Mouse (Mus musculus) layer of hippocampus, postnatal 25 days (tissue): ENCODE measurements around the gene Adgrl3. TPM values are rescaled to one million over a fixed set of nuclear protein-coding genes. Genes with fewer than 3 reads are reported as not detected.
"Not testable (repeated sequence)": the region's sequence is repeated elsewhere in the genome, so short reads cannot be mapped to it uniquely, and the experiment has no call there.

Experiments
- DNase-seq, 2 experiments: peaks; one replicate each; pipeline ENCODE4 v3.0.0; 2022; ENCODE audit warnings: mixed read lengths in 2 of 2, low spot score in 1 of 2; ENCODE audit errors: extremely low spot score in 1 of 2
- total RNA-seq, 2 experiments: library from RNA; stranded (reverse); gene quantifications; 2 replicates each; pipeline ENCODE4 v1.2.3; 2021

Adgrl3 gene
- total RNA-seq, 2 experiments from 2014 or later = 156 to 185 TPM

DNA sequence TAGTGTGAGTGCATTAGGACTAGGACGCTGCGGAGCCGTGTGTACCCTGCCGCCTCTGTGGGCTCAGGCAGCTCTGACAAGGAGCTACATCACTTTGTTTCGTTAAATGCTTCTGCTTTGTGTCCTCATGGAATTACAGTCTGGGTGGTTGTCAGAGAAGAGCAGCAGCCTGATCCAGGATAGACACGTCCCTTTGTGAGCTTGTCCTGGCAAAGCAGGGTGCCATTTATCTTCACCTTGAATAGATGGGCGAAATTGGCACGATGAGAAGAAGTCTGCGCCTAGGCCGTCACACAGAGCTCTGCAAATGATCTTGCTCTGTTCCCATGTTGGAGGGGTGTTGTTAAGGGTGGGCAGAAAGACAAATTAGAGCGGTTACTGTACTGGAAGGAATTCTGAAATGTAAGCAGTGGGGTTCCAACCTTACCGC is 504.6 kb downstream of the Adgrl3 start:
- no peak for DNase-seq

DNA sequence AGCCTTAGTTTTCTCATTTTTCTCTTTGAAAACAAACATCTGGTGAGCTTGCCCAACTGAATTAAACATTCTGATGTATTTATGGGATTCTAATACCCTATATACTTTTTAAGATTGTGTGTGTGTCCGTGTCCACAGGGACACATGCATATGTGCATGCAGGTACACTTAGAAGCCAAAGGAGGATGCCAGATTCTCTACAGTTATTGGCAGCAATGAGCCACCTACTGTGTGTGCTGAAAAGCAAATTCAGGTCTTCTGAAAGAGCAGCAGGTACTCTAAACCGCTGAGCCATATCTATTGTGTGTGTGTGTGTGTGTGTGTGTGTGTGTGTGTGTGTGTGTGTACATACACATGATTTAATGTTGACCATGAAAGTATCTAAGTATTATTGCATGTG is 505.4 kb downstream of the Adgrl3 start:
- no peak for DNase-seq

DNA sequence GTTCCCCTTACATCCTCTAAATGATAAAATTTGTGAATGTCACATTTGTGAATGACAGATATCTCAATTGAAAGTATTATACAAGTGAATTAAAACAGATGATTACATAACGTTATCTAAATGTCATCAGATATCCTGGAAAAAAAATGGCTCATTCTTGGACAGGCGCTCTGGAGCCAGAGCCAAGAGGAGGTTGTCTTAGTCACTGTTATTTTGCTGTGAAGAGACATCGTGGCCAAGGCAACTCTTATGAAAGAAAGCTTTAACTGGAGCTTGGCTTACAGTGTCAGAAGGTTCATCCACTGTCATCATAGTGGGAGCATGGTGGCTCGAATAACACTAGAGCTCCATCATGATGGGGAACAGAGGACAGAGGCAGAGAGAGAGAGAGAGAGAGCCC is 511.7 kb downstream of the Adgrl3 start:
- DNase-seq = no peak

DNA sequence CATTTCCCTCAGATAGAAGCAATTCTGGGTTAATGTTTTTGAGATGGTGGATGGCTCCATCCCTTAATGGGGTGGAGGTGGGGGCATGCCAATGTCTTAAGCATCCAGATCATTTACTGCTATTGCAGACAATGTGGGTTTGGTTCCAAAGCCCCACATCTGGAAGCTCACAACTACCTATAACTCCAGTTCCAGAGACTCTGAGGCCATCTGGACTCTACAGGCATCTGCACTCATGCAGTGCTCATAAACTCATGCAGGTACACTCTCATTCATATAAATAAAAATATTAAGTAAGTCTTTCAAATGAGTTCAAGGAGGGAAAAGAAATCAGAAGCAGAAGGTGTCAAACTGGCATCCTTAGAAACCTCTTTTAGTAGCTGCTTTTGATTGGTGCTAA is 530.3 kb downstream of the Adgrl3 start:
- no peak for DNase-seq

DNA sequence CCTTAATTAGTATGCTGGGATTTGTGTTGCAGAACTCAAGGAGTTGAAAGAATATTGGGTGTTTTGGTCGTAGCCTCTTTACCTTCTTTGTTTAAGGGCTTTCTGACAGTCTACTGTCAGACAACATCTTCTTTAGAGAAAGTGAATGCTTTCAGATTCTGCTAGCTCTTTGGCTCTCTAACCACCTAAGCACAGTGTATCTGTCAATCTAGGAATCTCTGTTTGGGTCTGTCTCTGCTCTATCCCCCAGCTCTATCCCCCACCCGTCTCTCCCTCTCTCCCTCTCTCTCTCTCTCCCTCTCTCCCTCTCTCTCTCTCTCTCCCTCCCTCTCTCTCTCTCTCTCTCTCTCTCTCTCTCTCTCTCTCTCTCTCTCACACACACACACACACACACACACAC is 535.2 kb downstream of the Adgrl3 start:
- DNase-seq = not testable (repeated sequence)

DNA sequence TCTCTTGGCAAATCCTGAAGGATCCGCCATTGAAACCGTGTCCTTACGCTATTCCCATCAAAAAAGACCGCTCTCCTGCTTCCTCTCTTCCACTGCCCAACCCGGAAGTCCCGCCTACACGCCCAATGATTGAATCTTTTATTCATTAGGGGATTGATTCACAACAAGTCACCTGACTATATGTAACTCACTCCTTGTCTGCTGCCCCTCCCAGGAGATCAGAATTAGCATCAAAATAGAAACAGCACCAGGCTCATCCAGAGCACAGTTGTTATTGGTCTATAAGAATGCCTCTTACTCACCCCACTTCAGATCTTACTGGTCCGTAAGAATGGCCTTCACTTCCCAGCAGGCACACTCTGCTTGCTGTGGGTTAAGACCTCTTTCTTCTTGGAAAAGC is 536.1 kb downstream of the Adgrl3 start:
- DNase-seq = no peak

DNA sequence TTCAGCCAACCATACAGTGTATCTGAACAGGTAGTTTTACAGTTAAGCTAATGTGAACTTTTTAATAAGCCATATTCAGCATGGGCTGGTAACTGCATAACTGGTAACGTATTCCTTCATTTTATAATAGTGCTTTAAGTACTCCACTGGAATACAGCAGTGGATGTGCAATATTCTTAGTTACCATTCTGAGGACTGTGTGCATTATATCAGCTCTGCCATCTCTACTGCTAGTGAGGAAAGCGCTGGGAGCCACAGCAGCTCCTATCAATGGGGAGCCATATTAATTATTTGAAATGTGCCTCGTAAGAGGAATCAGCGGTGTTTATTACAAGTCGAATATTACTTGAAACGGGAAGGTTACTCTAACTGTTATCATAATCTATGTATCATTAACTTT is 539.0 kb downstream of the Adgrl3 start:
- DNase-seq = no peak

DNA sequence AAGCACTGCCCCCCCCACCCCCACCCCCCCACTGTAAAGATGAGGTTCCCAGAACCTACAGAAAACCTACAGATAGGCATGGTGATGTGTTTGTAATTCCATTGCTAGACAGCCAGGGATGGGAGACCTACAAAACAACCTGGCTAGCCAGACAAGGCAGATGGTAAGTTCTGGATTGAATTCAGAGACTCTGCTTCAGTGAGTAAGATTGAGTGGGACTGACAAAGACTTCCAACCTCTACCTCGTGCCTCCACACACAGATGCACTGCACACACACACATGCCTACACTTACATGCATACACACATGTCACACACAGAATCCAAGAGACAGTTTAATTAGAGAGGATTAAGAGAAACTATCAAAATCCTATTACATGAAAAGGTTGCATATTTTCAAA is 544.4 kb downstream of the Adgrl3 start:
- no peak for DNase-seq

DNA sequence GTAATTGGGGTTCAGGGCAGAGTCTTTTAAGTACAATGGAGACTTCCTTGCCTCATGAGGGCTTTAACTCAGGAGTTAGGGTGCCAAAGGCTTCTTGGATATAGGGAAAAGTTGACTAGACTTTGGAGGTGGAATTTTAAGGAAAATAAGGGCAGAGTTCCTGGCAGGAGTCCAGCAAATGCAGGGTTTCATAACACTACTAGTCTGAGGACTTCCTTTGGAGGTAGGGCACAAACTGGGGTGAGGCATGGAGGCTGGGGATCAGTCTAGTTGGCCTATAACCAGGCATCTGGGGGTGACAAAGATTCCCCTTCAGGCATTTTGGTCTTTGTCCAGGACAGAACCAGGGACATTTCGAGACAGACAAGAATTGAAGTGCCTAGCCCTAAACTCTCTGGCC is 546.6 kb downstream of the Adgrl3 start:
- DNase-seq = no peak

DNA sequence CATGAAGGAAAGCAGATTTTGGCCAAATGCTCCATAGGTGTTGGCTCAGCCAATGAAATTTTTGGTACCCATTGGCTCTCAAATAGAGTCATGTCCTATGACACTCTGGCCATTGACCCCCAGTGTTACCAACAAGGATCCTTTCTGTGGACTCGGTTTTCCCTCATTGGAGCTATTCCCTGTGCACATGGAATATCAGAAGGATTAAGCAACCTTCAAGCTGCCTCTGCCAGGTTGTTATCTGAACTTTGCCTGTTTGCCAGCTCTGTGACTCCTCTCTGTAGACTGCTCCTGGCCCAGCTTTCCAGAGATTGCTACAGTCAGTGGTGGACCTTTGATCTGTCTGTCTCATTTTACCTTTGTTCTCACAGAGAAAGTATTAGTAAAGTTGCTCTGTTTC is 548.8 kb downstream of the Adgrl3 start:
- DNase-seq = no peak

DNA sequence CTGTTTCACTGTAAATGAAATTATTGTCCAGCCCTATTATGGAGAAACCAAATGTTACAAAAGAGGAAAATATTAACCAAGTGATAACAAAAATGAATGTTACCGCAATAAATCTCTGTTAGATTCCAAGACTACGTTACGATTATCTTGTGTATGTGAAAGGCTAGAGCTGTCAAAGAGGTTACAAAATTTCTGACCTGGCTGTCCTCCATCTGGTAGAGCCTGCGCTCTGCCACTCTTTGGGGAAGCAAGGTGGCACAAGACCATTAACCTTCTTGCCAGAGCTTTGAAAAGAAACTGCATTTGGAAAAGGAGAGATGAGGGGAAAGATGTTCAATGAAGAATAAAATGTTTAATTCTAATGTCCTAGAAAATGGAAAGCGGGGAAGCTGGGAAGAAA is 562.9 kb downstream of the Adgrl3 start:
- DNase-seq = no peak

DNA sequence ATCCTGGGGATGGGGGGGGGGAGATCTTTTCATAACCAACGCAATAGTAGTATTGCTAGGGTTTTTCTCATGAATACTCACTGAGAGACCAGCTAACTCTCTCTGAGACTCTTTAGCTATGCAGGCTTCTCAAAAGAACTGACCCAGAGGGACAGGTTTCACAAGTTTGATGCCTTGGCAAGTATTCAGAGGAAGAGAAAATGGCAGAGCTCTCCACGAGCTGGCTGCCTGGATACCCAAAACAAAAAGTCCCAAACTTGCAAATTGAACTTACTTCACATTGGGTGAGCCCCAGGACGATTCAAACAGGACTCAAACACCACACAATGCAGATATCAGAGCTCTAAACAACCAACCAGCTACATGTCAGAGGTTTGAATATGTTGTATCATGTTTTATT is 563.5 kb downstream of the Adgrl3 start:
- DNase-seq = no peak

DNA sequence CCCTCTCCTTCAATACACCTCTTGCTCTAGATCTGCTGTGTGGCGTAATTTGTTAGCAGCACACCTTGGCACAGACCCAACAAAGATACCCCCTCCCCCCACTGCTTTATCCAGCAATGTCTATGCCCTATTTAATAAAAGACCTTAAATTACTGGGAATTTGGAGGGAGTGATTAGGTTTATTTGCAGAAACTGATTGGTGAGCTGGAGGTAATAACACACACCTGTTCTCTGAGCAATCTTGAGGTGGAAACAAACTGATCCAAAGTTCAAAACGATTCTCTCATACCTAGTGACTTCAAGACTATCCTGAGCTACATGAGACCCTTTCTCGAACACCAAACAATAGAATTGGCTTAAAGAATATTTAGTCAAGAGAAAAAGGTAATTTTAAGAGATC is 565.0 kb downstream of the Adgrl3 start:
- DNase-seq = no peak

DNA sequence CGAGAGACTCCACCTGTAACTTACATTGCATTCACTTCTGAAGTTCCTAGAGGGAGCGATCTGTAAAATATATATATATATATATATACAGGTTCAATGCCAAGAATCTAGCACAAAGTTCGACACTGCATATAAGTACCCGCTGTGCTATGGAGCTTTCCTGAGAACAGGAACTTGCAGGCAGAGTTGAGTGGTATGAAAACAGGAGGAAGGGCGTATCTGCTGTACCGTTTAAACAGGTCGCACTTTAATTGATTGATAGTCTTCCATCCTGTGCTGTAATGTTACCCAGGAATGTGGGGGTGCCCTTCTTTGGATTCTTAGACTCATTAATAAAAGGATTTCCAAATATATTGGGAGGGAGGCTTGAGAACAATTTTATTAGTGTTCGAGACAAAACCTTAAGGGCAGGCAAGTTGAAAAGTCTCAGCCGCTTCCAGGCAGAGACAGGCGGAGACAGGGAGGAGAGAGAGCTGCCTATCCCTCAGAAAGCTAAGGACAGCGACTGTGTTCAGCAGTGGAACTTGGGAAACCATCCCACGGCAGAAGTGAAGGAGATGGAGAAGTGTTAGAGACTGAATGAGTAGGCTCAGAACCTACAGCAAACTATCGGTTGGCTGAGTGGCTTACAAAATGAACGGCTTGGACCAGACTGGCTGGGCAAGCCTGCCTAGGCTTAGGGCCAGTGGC is 570.2 kb downstream of the Adgrl3 start:
- DNase-seq = no peak

DNA sequence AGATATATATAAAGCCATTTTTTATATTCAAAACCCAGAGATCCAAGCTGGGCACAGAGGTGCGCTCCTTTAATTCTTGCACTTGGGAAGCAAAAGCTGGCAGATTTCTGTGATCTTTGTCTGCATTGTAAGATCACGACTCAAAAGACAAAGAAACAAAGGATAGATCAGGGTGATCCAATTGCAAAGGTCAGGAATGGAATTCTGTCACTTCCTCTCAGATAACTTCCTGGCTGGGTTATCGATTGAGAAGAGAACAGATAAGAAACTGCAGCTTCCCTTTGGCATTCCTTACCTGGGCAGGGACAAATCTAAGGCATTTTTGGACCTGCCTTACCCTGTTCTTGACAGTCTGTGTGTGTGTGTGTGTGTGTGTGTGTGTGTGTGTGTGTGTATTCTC is 571.5 kb downstream of the Adgrl3 start:
- no peak for DNase-seq

DNA sequence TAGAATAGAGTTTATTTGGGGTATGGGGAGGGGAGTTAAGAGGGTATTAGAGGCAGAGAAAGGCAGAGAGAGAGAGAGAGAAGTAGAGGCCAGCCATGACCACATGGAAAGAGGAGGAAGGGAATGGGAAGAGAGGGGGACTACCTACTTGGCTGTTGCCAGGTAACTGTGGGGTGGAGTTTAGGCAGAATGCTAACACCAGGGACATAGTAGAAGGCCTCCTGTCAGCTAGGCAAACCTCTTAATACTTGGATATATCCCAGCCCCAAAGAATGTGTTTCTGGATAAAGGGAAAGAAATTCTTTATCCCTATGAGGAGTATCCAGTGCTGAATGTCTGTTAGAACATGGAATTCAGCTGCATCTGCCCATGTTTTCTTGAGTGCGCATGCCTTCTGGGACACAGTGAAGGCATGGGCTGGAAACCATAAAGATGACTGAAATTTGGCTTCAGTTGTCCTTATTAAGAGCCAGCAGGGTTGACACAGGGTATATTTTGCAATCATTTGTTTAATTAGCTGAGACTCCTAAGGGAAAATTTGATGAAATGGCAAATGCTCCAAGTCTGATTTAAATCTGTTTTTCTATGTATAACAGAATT is 573.6 kb downstream of the Adgrl3 start:
- no peak for DNase-seq

DNA sequence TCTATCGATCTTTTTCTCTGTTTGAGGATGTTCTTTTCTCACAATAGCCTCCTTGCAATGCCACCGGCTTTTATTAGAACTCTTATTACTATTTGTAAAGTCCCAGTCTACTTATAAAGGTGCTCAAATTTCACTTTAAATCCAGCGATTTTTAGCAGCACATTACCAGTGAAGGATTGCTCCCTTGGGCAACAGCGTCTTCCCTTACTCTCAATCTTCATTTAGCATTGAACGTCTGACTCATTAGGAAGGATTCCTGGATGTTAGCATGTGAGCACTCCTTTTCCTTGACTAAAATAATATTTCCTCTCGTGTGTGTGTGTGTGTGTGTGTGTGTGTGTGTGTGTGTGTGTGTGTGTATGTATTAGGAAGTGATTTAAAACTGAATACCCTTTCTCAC is 578.1 kb downstream of the Adgrl3 start:
- DNase-seq = no peak

DNA sequence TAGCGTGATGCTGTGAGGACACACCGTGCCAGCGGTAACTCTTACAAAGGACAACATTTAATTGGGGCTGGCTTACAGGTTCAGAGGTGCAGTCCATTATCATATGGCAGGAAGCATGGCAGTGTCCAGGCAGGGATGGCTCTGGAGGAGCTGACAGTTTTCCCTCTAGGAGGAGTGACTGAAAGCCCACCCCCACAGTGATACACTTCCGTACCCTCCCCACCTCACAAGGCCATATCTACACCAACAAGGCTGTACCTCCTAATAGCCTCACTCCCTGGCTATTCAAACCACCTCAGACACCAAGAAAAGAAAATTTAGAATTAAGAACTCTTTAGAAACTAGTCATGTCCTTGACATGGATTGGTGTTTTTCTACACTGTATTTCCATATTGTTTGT is 583.0 kb downstream of the Adgrl3 start:
- DNase-seq = no peak

DNA sequence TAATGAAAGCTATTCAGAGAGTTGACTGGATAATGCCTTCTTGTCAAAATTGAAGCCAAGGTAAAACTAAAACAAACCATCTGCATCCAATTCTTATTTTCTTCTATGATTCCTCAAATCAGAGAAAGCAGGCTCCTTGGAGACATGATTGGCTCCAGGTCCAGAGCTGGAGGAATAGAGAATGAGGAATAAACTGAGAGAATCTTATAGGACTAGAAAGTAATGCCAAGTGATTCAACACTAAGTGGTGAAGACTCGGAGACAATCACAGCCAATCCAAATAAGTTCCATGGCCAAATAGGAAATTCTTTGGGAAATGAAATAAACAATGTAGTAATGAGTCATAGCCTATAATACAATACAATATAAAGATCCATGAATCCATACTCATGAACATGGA is 585.7 kb downstream of the Adgrl3 start:
- DNase-seq = no peak

DNA sequence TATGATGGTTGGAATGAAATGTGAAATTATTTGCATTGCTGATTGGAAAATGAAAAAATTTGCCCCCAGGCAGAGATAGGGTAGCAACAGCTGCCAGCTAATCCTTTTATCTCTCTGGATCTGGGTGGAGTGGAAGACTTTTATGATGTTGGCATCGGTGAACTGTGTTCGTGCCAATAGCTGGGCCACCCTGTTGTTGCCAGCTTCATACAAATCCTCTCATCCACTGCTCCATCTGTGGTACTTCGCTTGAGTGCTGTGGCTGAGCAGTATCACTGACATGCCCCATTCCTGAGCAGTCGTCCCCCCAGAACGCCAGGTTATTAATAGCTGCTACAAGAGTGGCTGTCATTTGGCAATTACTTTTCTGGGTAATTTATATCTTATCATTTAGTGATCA is 590.3 kb downstream of the Adgrl3 start:
- no peak for DNase-seq

DNA sequence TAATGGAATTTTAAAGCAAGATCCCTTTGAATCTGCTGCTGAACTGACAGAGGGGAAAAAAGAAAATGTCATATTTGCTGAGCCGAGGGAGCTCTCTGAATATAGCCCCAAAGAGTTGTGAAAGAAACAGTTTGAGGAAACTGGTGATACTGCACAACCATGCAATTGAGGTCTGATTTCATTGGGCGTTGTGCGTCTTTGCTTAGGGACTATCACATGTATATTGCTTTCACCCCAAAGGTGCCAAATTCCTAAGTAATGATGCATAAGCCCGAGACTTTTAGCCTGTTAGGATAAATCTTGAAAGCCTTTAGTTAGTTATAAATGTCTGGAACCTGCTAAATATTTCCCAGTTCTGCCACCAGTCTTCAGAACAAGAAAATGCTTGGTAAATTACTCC is 594.7 kb downstream of the Adgrl3 start:
- no peak for DNase-seq

DNA sequence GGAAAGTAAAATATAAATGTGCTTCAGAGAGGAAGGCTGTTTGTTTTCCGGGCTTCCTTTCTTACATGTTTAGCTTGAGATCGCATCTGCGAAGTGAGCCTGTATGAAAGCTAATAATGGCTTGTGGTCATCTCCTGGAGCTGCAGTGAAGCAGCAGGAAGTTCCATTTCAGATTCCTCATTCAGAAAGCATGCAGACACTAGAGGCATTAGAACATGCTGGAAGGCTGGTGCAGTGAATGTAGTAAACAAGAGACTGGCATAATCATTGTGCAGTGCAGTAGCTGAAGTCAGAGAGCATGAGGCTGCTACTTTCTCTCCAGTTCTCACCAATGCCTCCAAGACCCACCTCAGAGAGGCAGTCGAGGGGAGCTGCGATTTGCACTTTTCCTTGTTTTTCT is 601.2 kb downstream of the Adgrl3 start:
- DNase-seq = no peak

DNA sequence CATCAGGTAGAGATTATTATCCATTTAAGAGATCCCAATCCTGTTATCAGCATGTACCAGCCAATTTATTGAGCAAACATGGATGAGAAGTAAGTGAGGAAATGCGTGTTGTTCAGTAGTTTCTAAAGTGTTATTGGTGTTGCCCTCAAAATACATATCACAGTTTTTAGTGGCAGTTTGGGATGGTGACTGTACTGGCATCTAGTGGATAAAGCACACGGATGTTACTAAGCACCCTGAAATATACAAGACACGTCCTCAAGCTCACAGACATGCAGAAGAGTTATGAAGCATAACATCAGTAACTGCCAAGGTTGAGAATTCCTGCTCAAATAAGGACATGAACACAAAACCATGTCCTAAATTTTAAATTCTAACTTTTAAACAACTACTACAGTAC is 601.8 kb downstream of the Adgrl3 start:
- no peak for DNase-seq
